Mouse (Mus musculus) heart, postnatal 10 days (tissue): ENCODE results near the gene Gm20388. TPM values are rescaled to one million over a fixed set of nuclear protein-coding genes. Genes with fewer than 3 reads are reported as not detected.
"Not testable (repeated sequence)": the region's sequence is repeated elsewhere in the genome, so short reads cannot be mapped to it uniquely, and the experiment has no call there.

Experiments used
- DNase-seq, 2 experiments: peaks; one replicate each; pipeline ENCODE4 v3.0.0; 2021
- intact Hi-C: fragments of 180-260 bp; cut with DNase I; formaldehyde crosslinking; loops from one replicate; pipeline ENCODE4 v1.15.1; 2025
- total RNA-seq, 2 experiments: library from RNA; stranded (reverse); gene quantifications; 2 replicates each; pipeline ENCODE4 v1.2.3; 2021

Gm20388 gene
- total RNA-seq, 2 experiments from 2014 or later = 2.0 to 2.2 TPM

- DNase-seq, intact Hi-C loops: not testable (repeated sequence)
Observed at GRCm38 (mm10) chr8:123601457-123601856, 3690.8 kb downstream of the Gm20388 start.

GRCm38 (mm10) chr8:123612652-123613051 lies 3702.0 kb downstream of the Gm20388 start:
- DNase-seq = peak in 1 of 2 experiments; percentile 3
- intact Hi-C loops = not testable (repeated sequence)

- DNase-seq, intact Hi-C loops: not testable (repeated sequence)
Observed at GRCm38 (mm10) chr8:123623523-123623922, 3712.9 kb downstream of the Gm20388 start.

DNA sequence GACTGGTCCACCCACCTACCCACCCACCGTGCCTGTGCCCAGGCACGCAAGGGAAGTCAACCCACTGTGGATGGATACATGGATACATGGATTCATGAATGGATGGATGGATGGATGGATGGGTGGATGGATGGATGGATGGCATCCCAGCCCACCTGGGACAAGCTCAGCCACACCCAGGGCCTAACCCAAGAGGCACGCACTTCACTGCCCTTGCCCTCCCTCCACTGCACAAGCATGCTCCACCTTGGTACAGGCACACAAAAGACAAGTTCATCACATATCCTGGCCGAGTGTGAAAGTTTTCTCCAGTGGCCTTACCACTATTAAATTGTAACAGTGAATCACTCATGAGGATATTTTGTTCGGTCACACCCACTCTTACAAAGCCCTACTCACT lies 3713.6 kb downstream of the Gm20388 start:
- intact Hi-C loops = no loop called here
- DNase-seq = no peak

GRCm38 (mm10) chr8:123624702-123625101 lies 3714.1 kb downstream of the Gm20388 start:
- intact Hi-C loops = no loop called here

DNA sequence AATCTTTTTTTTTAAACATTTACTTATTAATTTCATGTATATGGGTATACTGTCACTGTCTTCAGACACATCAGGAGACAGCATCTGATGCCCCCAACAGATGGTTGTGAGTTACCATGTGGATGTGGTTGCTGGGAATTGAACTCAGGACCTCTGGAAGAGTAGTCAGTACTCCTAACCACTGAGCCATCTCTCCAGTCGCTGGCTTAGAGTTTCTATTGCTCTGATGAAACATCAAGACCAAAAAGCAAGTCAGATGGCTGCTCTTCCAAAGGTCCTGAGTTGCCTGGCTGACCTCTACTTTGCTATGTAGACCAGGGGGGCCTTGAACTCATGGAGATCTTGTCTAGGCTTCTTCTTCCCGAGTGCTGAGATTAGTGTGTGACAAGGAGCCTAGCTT lies 3715.1 kb downstream of the Gm20388 start:
- intact Hi-C loops = no loop called here

More at GRCm38 (mm10) chr8:123624702-123625101, 3714.1 kb downstream of the Gm20388 start:
- DNase-seq = no peak

GRCm38 (mm10) chr8:123627410-123628147 lies 3716.9 kb downstream of the Gm20388 start:
- intact Hi-C loops = no loop called here
- DNase-seq = no peak

More for the DNA sequence above, 3715.1 kb downstream of the Gm20388 start:
- no peak for DNase-seq

GRCm38 (mm10) chr8:123628253-123628967 lies 3717.8 kb downstream of the Gm20388 start:
- intact Hi-C loops = no loop called here
- DNase-seq = peak; percentile 57 to 76

DNA sequence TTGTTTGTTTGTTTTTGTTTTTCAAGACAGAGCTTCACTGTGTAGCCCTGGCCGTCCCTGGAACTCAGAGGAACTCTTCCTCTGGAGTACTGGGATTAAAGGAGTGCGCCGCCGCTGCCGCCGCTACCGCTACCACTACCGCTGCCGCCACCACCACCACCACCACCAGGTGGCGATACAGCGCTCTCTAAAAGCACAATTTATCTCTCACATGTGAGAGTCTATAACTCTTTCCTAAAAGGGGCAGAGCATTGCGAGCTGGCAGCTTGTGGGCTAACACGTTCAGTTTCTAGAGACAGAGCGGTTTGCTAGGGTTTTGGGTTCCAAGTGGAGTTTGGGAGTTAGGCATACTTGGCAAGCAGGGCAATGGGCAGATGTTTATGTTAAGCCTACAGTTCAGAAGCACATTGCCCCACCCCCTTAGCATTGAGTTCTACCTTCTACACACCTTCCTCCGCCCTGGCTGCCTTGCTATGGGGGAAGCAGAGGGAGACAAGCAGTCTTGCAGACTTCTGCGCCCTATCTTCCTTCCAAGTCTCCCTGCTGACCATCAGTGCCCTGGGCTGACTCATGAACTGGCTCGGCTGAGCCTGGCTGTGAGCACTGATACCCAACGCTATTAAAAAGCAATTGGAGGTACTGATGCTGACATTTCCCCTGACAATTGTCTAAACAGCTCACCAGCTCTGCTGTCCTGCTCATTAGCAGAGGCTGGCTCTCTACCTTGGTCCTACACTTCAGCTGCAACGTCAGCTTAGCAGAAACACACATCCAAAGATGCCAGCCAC lies 3718.5 kb downstream of the Gm20388 start:
- intact Hi-C loops = no loop called here

GRCm38 (mm10) chr8:123630058-123630457 lies 3719.4 kb downstream of the Gm20388 start:
- no peak for DNase-seq
- intact Hi-C loops = no loop called here

More for the DNA sequence above, 3718.5 kb downstream of the Gm20388 start:
- DNase-seq = peak; percentile 76 to 86

GRCm38 (mm10) chr8:123630841-123631251 lies 3720.2 kb downstream of the Gm20388 start:
- intact Hi-C loops = no loop called here

GRCm38 (mm10) chr8:123631746-123632145 lies 3721.1 kb downstream of the Gm20388 start:
- DNase-seq, intact Hi-C loops: not testable (repeated sequence)

More at GRCm38 (mm10) chr8:123630841-123631251, 3720.2 kb downstream of the Gm20388 start:
- DNase-seq = no peak

DNA sequence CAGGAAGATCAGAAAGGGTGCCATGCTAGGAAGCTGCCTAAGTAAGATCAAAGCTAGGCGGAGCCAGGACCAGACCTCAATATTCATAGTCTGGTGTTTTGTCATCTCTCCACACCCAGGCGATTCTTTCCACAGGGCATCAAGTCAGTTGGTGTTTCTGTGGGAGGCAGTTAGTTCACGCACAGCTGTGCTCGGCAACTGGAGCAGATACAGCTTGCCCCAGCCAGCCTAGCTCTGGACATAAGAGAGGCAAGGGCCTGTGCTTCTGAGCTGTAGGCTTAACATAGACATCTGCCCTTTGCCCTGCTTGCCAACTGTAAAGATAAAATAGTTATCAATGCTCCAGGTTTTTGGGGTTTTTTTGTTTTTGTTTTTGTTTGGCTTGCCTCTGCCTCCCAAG lies 3721.6 kb downstream of the Gm20388 start:
- intact Hi-C loops = no loop called here
- DNase-seq = no peak

- intact Hi-C loops = no loop called here
- DNase-seq = no peak
Observed at GRCm38 (mm10) chr8:123633801-123634200, 3723.2 kb downstream of the Gm20388 start.

- no peak for DNase-seq
- intact Hi-C loops = no loop called here
Observed at GRCm38 (mm10) chr8:123634395-123635131, 3723.9 kb downstream of the Gm20388 start.

GRCm38 (mm10) chr8:123635671-123636070 lies 3725.0 kb downstream of the Gm20388 start:
- peak in 1 of 2 experiments; percentile 34 for DNase-seq
- intact Hi-C loops = no loop called here

- DNase-seq = peak; percentile 72 to 82
- intact Hi-C loops = loop anchor here (2.0 kb wide), 1 partner anchor 141 kb away; no protein-coding TSS in a partner anchor
Observed at GRCm38 (mm10) chr8:123643330-123644051, 3732.8 kb downstream of the Gm20388 start.

DNA sequence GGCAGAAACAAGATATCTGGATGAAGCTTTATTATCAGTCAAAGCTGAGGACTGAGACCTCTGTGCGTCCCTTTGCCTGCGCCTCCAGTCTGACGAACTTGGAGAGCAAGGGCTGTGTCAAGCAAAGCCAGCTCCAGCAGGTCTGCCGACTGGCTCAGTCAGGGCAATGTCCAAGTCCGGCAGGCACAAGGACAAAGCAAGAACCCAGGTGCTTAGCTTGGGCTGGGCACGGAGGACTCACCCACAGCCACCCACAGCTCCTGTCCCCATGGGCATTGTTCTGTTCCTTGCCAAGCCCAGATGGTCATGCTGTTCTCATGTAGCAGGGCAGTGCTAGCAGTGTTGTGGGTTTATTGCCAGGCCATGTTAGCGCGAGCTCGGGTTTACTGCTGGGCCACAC lies 3734.6 kb downstream of the Gm20388 start:
- DNase-seq = no peak
- intact Hi-C loops = no loop called here
